Mouse (Mus musculus): Measurements from ENCODE around the gene Tnks2.

Gene Tnks2

GRCm38 (mm10) chr19:36896791-36897569, 62.9 kb downstream of the Tnks2 start:
- no peak for ATAC-seq (ENCODE audit: low TSS enrichment)

GRCm38 (mm10) chr19:36897778-36898177, 63.7 kb downstream of the Tnks2 start:
- ATAC-seq (ENCODE audit: low TSS enrichment), result peak; percentile 57; the same call in 1 of the 2 replicates

- ATAC-seq (ENCODE audit: low TSS enrichment), result peak; percentile 48; the same call in 1 of the 2 replicates
These were observed 69.3 kb downstream of the Tnks2 start for GRCm38 (mm10) chr19:36903377-36903776.

- peak; percentile 73 for ATAC-seq (ENCODE audit: low TSS enrichment)
These were observed 70.4 kb downstream of the Tnks2 start for GRCm38 (mm10) chr19:36904211-36905007.

GRCm38 (mm10) chr19:36909150-36909549, 75.1 kb downstream of the Tnks2 start:
- ATAC-seq (ENCODE audit: low TSS enrichment), result no peak

- ATAC-seq (ENCODE audit: low TSS enrichment), result peak; percentile 58; the same call in 1 of the 2 replicates
These were observed 75.8 kb downstream of the Tnks2 start for GRCm38 (mm10) chr19:36909676-36910292.

- peak; percentile 88 for ATAC-seq (ENCODE audit: low TSS enrichment)
These were observed 76.5 kb downstream of the Tnks2 start for GRCm38 (mm10) chr19:36910424-36911045.

GRCm38 (mm10) chr19:36913064-36913463, 79.0 kb downstream of the Tnks2 start:
- no peak for ATAC-seq (ENCODE audit: low TSS enrichment)

- no peak for ATAC-seq (ENCODE audit: low TSS enrichment)
These were observed 82.2 kb downstream of the Tnks2 start for GRCm38 (mm10) chr19:36916206-36916605.

- ATAC-seq (ENCODE audit: low TSS enrichment), result no peak
These were observed 82.9 kb downstream of the Tnks2 start for GRCm38 (mm10) chr19:36916876-36917389.

- peak; percentile 97 for ATAC-seq (ENCODE audit: low TSS enrichment)
These were observed 84.6 kb downstream of the Tnks2 start for GRCm38 (mm10) chr19:36918441-36919301.

GRCm38 (mm10) chr19:36919466-36919865, 85.4 kb downstream of the Tnks2 start, which contains the start of gene Fgfbp3:
TSS of gene Fgfbp3 (minus strand) at chr19:36919615.
- no peak for ATAC-seq (ENCODE audit: low TSS enrichment)

- no peak for ATAC-seq (ENCODE audit: low TSS enrichment)
These were observed 88.0 kb downstream of the Tnks2 start for GRCm38 (mm10) chr19:36922015-36922414.

GRCm38 (mm10) chr19:36922936-36923335, 88.9 kb downstream of the Tnks2 start:
- no peak for ATAC-seq (ENCODE audit: low TSS enrichment)

- peak; percentile 89 for ATAC-seq (ENCODE audit: low TSS enrichment)
These were observed 91.9 kb downstream of the Tnks2 start, which contains the start of gene Btaf1 for GRCm38 (mm10) chr19:36925671-36926552. TSS of gene Btaf1 (plus strand) at chr19:36926079.

GRCm38 (mm10) chr19:36926553-36927236, 92.7 kb downstream of the Tnks2 start:
- no peak; the same call in 1 of the 2 replicates for ATAC-seq (ENCODE audit: low TSS enrichment)

GRCm38 (mm10) chr19:36927800-36928361, 93.8 kb downstream of the Tnks2 start:
- no peak for ATAC-seq (ENCODE audit: low TSS enrichment)

- ATAC-seq (ENCODE audit: low TSS enrichment), result no peak
These were observed 95.8 kb downstream of the Tnks2 start for GRCm38 (mm10) chr19:36929816-36930215.

Data from frontal cortex, adult (tissue).